Mouse (Mus musculus) induced T-regulatory cell, adult 2 months (primary cell): Measurements from ENCODE around the gene Comt.

ENCODE experiments used
- DNase-seq: peaks from one replicate; pipeline ENCODE4 v3.0.0-alpha.2; 2012; ENCODE audit warnings: low read depth

The Comt gene

GRCm38 (mm10) chr16:18433341-18433920 lies 6.8 kb upstream of the Comt start:
- DNase-seq = no peak

- no peak for DNase-seq
Observed at GRCm38 (mm10) chr16:18430641-18431212, 4.1 kb upstream of the Comt start.

- DNase-seq = no peak
Observed at GRCm38 (mm10) chr16:18429641-18430040, 3.0 kb upstream of the Comt start.

GRCm38 (mm10) chr16:18428516-18429042 lies 1.9 kb upstream of the Comt start:
- no peak for DNase-seq

GRCm38 (mm10) chr16:18428011-18428515 lies 1.4 kb upstream of the Comt start:
- no peak for DNase-seq

GRCm38 (mm10) chr16:18426215-18426791 lies 349 bp downstream of the Comt start, which contains the start of gene Txnrd2:
TSS of gene Txnrd2 (plus strand) at chr16:18426384.
- DNase-seq = peak; percentile 82

- peak; percentile 38 for DNase-seq
Observed at GRCm38 (mm10) chr16:18425475-18426214, 1.0 kb downstream of the Comt start.

- DNase-seq = peak; percentile 47
Observed at GRCm38 (mm10) chr16:18424364-18425045, 2.1 kb downstream of the Comt start.

- no peak for DNase-seq
Observed at GRCm38 (mm10) chr16:18423915-18424265, 2.8 kb downstream of the Comt start.

GRCm38 (mm10) chr16:18423203-18423914 lies 3.3 kb downstream of the Comt start:
- no peak for DNase-seq

- no peak for DNase-seq
Observed at GRCm38 (mm10) chr16:18420571-18420970, 6.1 kb downstream of the Comt start.

GRCm38 (mm10) chr16:18419603-18420026 lies 7.0 kb downstream of the Comt start:
- DNase-seq = no peak

- DNase-seq = no peak
Observed at GRCm38 (mm10) chr16:18418756-18419602, 7.7 kb downstream of the Comt start.

- DNase-seq = no peak
Observed at GRCm38 (mm10) chr16:18417491-18417890, 9.2 kb downstream of the Comt start.

- DNase-seq = no peak
Observed at GRCm38 (mm10) chr16:18416837-18417236, 9.8 kb downstream of the Comt start.

GRCm38 (mm10) chr16:18416094-18416761 lies 10.4 kb downstream of the Comt start:
- peak; percentile 54 for DNase-seq

GRCm38 (mm10) chr16:18413032-18413816 lies 13.4 kb downstream of the Comt start:
- DNase-seq = no peak

GRCm38 (mm10) chr16:18411802-18412476 lies 14.7 kb downstream of the Comt start:
- DNase-seq = no peak
